Comparison of ENCODE assay signal across 9 mouse cellular contexts in genomic region chr5:37354385-37354784, GRCm38 (mm10). TPM values are rescaled to one million over a fixed set of nuclear protein-coding genes. Genes with fewer than 3 reads are reported as not detected.
A peak's percentile ranks its signal among the peaks of the same experiment; 100 is the strongest.
DNase-seq lines count a peak whose midpoint lies in the region; ATAC-seq lines count a peak whose summit lies in the region.
"Had no signal": no experiment of that assay in that cellular context is flagged by ENCODE, and none has a peak within 500 bp of the region (broad histone marks: within the 10 kb centered on the region; RNA-seq: fewer than 3 reads in every experiment).

No protein-coding gene starts in this region.

- no peak overlapping the region for H3K27ac ChIP-seq in limb, embryonic 11.5 days (replicated peaks; ENCODE audit: low read depth, low read length)
- H3K27ac ChIP-seq: liver, embryonic 15.5 days had no signal

- no peak for ATAC-seq in limb, embryonic 11.5 days (ENCODE audit: insufficient number of reproducible peaks, low FRiP score, low TSS enrichment, low read depth)

- H3K36me3 ChIP-seq in limb, embryonic 11.5 days (ENCODE audit: control insufficient read depth, insufficient read depth, low read length), result peaks cover 4% of the 10 kb centered on the region; the same call in 1 of the 2 replicates
- H3K36me3 ChIP-seq: liver, embryonic 15.5 days had no signal

- WGBS in limb, embryonic 11.5 days, result 85% methylated on average over 4 of the region's 4 CpGs

- no peaks in the 10 kb centered on the region for H3K27me3 ChIP-seq in limb, embryonic 11.5 days (ENCODE audit: control insufficient read depth, insufficient read depth, low read length)
- H3K27me3 ChIP-seq: liver, embryonic 15.5 days had no signal

- H3K9me3 ChIP-seq in limb, embryonic 11.5 days (ENCODE audit: control insufficient read depth, low read length), result no peaks in the 10 kb centered on the region
- H3K9me3 ChIP-seq: liver, embryonic 15.5 days had no signal

- peak; percentile 35 to 49 for DNase-seq in cerebellum, adult 18-20 months
- no peak for DNase-seq in cerebellum, adult 9-11 months
- DNase-seq in left cerebral cortex, adult 18-20 months (ENCODE audit: low spot score in 2 of 2), result peak; percentile 61 to 83
- no peak for DNase-seq in left cerebral cortex, adult 11 months (ENCODE audit: low spot score)
- DNase-seq in adrenal gland, adult 2 months, result peak; percentile 53
- DNase-seq in forelimb bud, embryonic 11.5 days (ENCODE audit: low read depth, low spot score), result peak; percentile 37
- DNase-seq in limb, embryonic 11.5 days (ENCODE audit: low spot score), result peak; percentile 67
- DNase-seq in thymus, postnatal 0 days (ENCODE audit: low spot score), result peak; percentile 49

- no peaks in the 10 kb centered on the region for H3K4me1 ChIP-seq in limb, embryonic 11.5 days (ENCODE audit: control insufficient read depth, insufficient read depth, low read length)
- H3K4me1 ChIP-seq: liver, embryonic 15.5 days had no signal

- no peak overlapping the region for H3K4me2 ChIP-seq in limb, embryonic 11.5 days (ENCODE audit: low read depth, severe bottlenecking)
- H3K4me2 ChIP-seq: liver, embryonic 15.5 days had no signal

- H3K9ac ChIP-seq in limb, embryonic 11.5 days (ENCODE audit: low read length), result no peak overlapping the region
- H3K9ac ChIP-seq: liver, embryonic 15.5 days had no signal

- H3K4me3 ChIP-seq in limb, embryonic 11.5 days (ENCODE audit: low read depth, low read length), result no peak overlapping the region
- H3K4me3 ChIP-seq: liver, embryonic 15.5 days had no signal

RNA-seq across cellular contexts. Expression of gene Evc2, which starts 16.1 kb away (rescaled TPM):
- total RNA-seq in left cerebral cortex, adult 18-20 months (2021), result 10 to 100 TPM; 15.8 to 17.5 TPM
- total RNA-seq in adrenal gland, adult 2 months (2021), result 10 to 100 TPM; 11.8 to 19.8 TPM
- polyA plus RNA-seq in adrenal gland, adult 2 months (2012; rRNA removed), result 19.6 and 22.1 TPM in 2 replicates
- 18.3 TPM in 2 replicates for polyA plus RNA-seq in limb, embryonic 11.5 days (2014; fragmentation: Nextera tagmentation; extraction: Ambion mirVana)
- polyA plus RNA-seq in thymus, postnatal 0 days (2015; fragmentation: Nextera tagmentation; extraction: Ambion mirVana), result 2.1 and 3.4 TPM in 2 replicates

RNA-seq across cellular contexts. Expression of gene Evc, which starts 17.7 kb away (rescaled TPM):
- 10 to 100 TPM in 1 of 2 experiments, 1 to 10 TPM in 1; 9.5 to 10.7 TPM for total RNA-seq in left cerebral cortex, adult 18-20 months (2021)
- 10 to 100 TPM in 1 of 2 experiments, 1 to 10 TPM in 1; 9.9 to 16.6 TPM for total RNA-seq in adrenal gland, adult 2 months (2021)
- polyA plus RNA-seq in adrenal gland, adult 2 months (2012; rRNA removed), result 9.3 and 11.8 TPM in 2 replicates
- polyA plus RNA-seq in limb, embryonic 11.5 days (2014; fragmentation: Nextera tagmentation; extraction: Ambion mirVana), result 21.5 and 24.0 TPM in 2 replicates
- 4.1 and 4.7 TPM in 2 replicates for polyA plus RNA-seq in thymus, postnatal 0 days (2015; fragmentation: Nextera tagmentation; extraction: Ambion mirVana)

Comparison
In these comparisons a context has a peak if more than half of its experiments do, and no peak if none do; other contexts are left out.
1. DNase-seq: peak in cerebellum, adult 18-20 months (2 of 2), left cerebral cortex, adult 18-20 months (2 of 2), adrenal gland, adult 2 months (single experiment), forelimb bud, embryonic 11.5 days (single experiment), limb, embryonic 11.5 days (single experiment) and thymus, postnatal 0 days (single experiment); none in cerebellum, adult 9-11 months (single experiment) and left cerebral cortex, adult 11 months (single experiment).